Comparison of ENCODE assay signal across 8 mouse cellular contexts in genomic region chrX:52613328-52614030, GRCm38 (mm10). TPM values are rescaled to one million over a fixed set of nuclear protein-coding genes. Genes with fewer than 3 reads are reported as not detected.
DNase-seq lines count a peak whose midpoint lies in the region; TF ChIP-seq lines count a peak whose summit lies in the region.

Gene Gpc3 (minus strand): TSS chrX:52613950.

- peaks cover 2% of the 10 kb centered on the region; the same call in 1 of the 2 replicates for H3K27me3 ChIP-seq in heart, adult 2 months (ENCODE audit: control insufficient read depth, insufficient read depth, low read length)

- H3K9ac ChIP-seq in heart, adult 2 months (ENCODE audit: low read depth, low read length), result no peak within 1 kb of the TSS; the same call in 1 of the 2 replicates

- DNase-seq in cerebellum, postnatal 25 days, result peak; percentile 1 to 30
- no peak for DNase-seq in cerebellum, adult 9-11 months
- DNase-seq in heart, adult 2 months, result peak; percentile 45 to 75
- peak; percentile 71 for DNase-seq in kidney, adult 18-20 months
- peak; percentile 38 to 54 for DNase-seq in lung, adult 18-20 months
- peak; percentile 53 for DNase-seq in ovary, postnatal 10 days (ENCODE audit: low spot score)
- peak; percentile 13 for DNase-seq in urinary bladder, postnatal 10 days (ENCODE audit: low spot score)

- TF ChIP-seq CTCF in cortical plate, adult 2 months (IDR thresholded peaks at IDR 0.05; ENCODE audit: extremely low read depth, insufficient read depth, low read length), result no peak
- no peak for TF ChIP-seq CTCF in heart, adult 2 months (IDR thresholded peaks at IDR 0.05)

- no peaks in the 10 kb centered on the region; the same call in 1 of the 2 replicates for H3K4me1 ChIP-seq in cortical plate, adult 2 months (ENCODE audit: control insufficient read depth, insufficient read depth, low read length)
- no peaks in the 10 kb centered on the region for H3K4me1 ChIP-seq in heart, adult 2 months (ENCODE audit: control insufficient read depth, insufficient read depth, low read length)

- intact Hi-C loops in heart, adult 2 months (cut with DNase I), result no loop called here

- H3K79me2 ChIP-seq in heart, adult 2 months (replicated peaks; ENCODE audit: control insufficient read depth, insufficient read depth, low read length), result no peaks in the 10 kb centered on the region

- TF ChIP-seq POLR2A in cortical plate, adult 2 months (IDR thresholded peaks at IDR 0.05; ENCODE audit: extremely low read depth, insufficient read depth, low read length), result no peak
- TF ChIP-seq POLR2A in heart, adult 2 months (IDR thresholded peaks at IDR 0.05; ENCODE audit: insufficient read depth, low read depth, low read length), result no peak

- no peak within 1 kb of the TSS for H3K27ac ChIP-seq in cortical plate, adult 2 months (ENCODE audit: insufficient read depth, low read length)
- H3K27ac ChIP-seq in heart, adult 2 months, result no peak within 1 kb of the TSS

- 26% methylated on average over 47 of the region's 48 CpGs for WGBS in heart, adult 2 months

- peak within 1 kb of the TSS; percentile 36 for H3K4me3 ChIP-seq in cortical plate, adult 2 months (ENCODE audit: insufficient read depth, low read length)
- peak within 1 kb of the TSS; percentile 26; the same call in 1 of the 2 replicates for H3K4me3 ChIP-seq in heart, adult 2 months

- no peak for TF ChIP-seq EP300 in heart, adult 2 months (IDR thresholded peaks at IDR 0.05; ENCODE audit: insufficient read depth, low read depth, low read length)

- no peaks in the 10 kb centered on the region for H3K36me3 ChIP-seq in heart, adult 2 months (ENCODE audit: control insufficient read depth, insufficient read depth, low read length)

RNA-seq across cellular contexts. Expression of gene Gpc3, which starts in this region (rescaled TPM):
- polyA plus RNA-seq in cortical plate, adult 2 months (2012; rRNA removed), result 2.4 and 3.2 TPM in 2 replicates
- 10 to 100 TPM; 13.2 to 14.8 TPM for total RNA-seq in heart, adult 2 months (2021)
- 11.9 and 24.6 TPM in 2 replicates for polyA plus RNA-seq in heart, adult 2 months (2012; rRNA removed)
